In the genomic region with DNA sequence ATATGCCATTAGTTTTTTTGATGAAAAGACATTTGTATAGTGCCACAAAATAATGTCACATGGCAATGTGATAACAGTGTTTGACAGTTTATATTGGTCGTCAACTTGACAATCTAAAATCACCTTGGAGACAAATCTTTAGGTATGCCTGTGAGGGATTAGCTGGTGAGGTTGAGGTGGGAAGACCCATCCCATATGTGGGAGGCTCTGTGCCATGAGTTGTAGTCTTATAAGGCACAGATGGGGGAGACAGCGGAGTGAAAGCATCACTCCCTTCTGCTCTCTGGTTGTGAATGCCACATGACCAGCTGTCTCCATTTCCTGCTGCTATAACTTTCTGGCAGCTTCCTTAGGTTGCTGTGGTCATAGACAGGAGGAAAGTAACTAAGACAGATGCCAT, we compare ENCODE assay signal across 28 mouse cellular contexts.
"Had no signal": no experiment of that assay in that cellular context is flagged by ENCODE, and none has a peak within 500 bp of the region (broad histone marks: within the 10 kb centered on the region; RNA-seq: fewer than 3 reads in every experiment).

No protein-coding gene starts in this region.

- ATAC-seq: hindbrain, embryonic 16.5 days; inflammation-experienced regulatory T-cells, adult 6 months; intestine, embryonic 15.5 days; intestine, postnatal 0 days; liver, postnatal 0 days had no signal

- H3K27ac ChIP-seq: gastrocnemius, adult 2 months; heart, embryonic 10.5 days; hindbrain, embryonic 10.5 days; hindbrain, embryonic 12.5 days; hindbrain, embryonic 14.5 days; intestine, embryonic 15.5 days; left cerebral cortex, adult 2 months; limb, embryonic 10.5 days; limb, embryonic 12.5 days; liver, embryonic 13.5 days; liver, embryonic 15.5 days had no signal

- H3K36me3 ChIP-seq: heart, embryonic 10.5 days; heart, embryonic 12.5 days; hindbrain, embryonic 10.5 days; hindbrain, embryonic 12.5 days; intestine, embryonic 15.5 days; limb, embryonic 10.5 days; limb, embryonic 12.5 days; liver, embryonic 13.5 days; liver, embryonic 15.5 days had no signal

- H3K9ac ChIP-seq: heart, embryonic 12.5 days; hindbrain, embryonic 12.5 days; hindbrain, embryonic 14.5 days; intestine, embryonic 15.5 days; limb, embryonic 12.5 days; liver, embryonic 13.5 days; liver, embryonic 15.5 days; liver, postnatal 0 days had no signal

- H3K27me3 ChIP-seq: heart, embryonic 12.5 days; hindbrain, embryonic 12.5 days; intestine, embryonic 15.5 days; limb, embryonic 12.5 days; liver, embryonic 13.5 days; liver, embryonic 15.5 days had no signal

- H3K4me2 ChIP-seq: heart, embryonic 12.5 days; hindbrain, embryonic 12.5 days; hindbrain, embryonic 14.5 days; intestine, embryonic 15.5 days; limb, embryonic 12.5 days; liver, embryonic 11.5 days; liver, embryonic 13.5 days; liver, embryonic 15.5 days had no signal

- H3K9me3 ChIP-seq: heart, embryonic 10.5 days; heart, embryonic 12.5 days; hindbrain, embryonic 10.5 days; hindbrain, embryonic 12.5 days; intestine, embryonic 15.5 days; limb, embryonic 10.5 days; limb, embryonic 12.5 days; liver, embryonic 13.5 days; liver, embryonic 15.5 days had no signal

- H3K4me1 ChIP-seq: heart, embryonic 10.5 days; heart, embryonic 12.5 days; hindbrain, embryonic 10.5 days; hindbrain, embryonic 12.5 days; intestine, embryonic 15.5 days; limb, embryonic 10.5 days; limb, embryonic 12.5 days; liver, embryonic 13.5 days; liver, embryonic 15.5 days had no signal

- H3K4me3 ChIP-seq: gastrocnemius, adult 2 months; heart, embryonic 10.5 days; heart, embryonic 12.5 days; hindbrain, embryonic 10.5 days; hindbrain, embryonic 12.5 days; intestine, embryonic 15.5 days; left cerebral cortex, adult 2 months; limb, embryonic 10.5 days; limb, embryonic 12.5 days; liver, embryonic 13.5 days; liver, embryonic 15.5 days had no signal

- DNase-seq: gastrocnemius, adult 2 months; gastrocnemius, postnatal 10 days; gastrocnemius, postnatal 25 days; heart, adult 18-20 months; heart, postnatal 10 days; heart, postnatal 4 days; kidney, adult 18-20 months; kidney, adult 8-10 months; kidney, postnatal 10 days; kidney, postnatal 25 days; kidney, postnatal 4 days; liver; liver, embryonic 13.5 days; liver, postnatal 0 days had no signal
